Mouse (Mus musculus) embryo, embryonic 9.5 days (tissue): ENCODE measurements around the gene Poc1a.

Experiments
- DNase-seq: peaks from one replicate; pipeline ENCODE4 v3.0.0-alpha.2; 2017; ENCODE audit errors: extremely low spot score

Poc1a gene

DNA sequence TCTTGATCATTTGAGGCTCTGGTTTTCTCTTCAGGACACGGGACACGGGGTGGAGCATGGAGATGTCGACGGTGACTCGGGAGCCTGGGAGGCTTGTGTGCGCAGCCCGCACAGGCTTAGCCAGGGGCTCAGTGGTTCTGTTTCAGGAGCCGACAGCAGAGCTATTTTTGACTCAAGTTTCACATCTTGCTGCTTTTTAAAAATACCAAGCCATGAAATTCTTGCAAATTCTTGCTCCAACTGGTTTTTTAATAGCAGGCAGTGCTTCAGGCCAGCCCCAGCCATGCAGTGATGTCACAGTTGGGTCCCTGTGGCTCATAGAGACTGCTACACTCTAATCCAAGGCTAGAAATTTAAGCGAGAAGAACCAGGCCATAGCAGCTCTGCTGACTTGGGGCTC lies 56.8 kb downstream of the Poc1a start:
- DNase-seq = no peak

DNA sequence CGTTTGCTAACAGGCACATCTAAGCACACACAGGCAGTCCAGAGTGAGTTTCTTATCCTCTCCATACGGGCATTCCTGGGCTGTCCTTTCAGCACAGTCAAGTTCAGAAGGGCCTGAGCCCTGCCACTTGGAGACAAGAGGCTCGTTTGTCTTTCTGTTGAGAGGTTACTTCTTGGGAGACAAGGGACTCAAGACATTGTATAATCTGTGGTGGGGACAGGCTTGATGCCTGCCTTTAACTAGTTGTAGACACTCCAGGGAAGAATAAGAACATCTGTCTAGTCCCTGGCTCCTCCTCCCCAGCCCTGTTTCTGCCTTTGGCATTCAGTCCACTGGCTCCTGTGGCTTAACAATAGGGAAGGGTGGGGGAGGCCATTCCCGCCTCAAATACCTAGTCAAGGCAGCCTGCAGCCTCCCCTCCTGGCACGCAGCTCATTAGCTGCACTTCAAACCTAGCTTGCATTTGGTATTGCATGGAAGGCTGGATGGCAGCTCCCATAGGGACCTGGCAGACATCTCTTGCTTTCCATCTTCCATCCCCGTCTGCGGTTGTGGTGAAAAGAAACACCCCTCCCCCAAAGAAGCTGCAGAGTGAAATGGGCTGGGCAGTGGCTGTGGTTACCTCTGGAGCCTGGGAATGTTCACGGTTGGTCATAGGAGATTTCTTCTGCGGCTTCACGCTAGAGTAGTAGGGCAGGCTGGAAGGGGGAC lies 57.8 kb downstream of the Poc1a start:
- DNase-seq = peak; percentile 72

GRCm38 (mm10) chr9:106339173-106339558 lies 58.3 kb downstream of the Poc1a start:
- peak; percentile 36 for DNase-seq

DNA sequence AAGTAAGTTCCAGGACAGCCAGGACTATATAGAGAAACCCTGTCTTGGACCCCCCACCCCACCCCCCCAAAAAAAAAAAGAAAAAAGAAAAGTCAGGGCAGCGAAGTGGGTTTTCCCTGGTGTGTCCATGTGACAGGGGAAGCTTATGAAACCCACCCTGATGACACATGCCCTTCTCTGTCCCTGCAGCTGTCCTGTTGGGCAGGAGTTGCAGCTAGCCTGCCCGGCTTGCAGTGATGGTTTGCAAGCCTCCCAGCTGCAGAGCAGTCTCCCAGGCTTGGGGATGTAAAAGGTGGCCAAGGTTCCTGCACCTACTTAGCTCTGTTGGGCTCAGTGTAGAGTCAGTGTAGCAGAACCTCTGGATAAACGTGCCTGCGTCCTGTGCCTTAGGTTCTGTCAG lies 58.9 kb downstream of the Poc1a start:
- DNase-seq = no peak

GRCm38 (mm10) chr9:106340501-106341312 lies 59.8 kb downstream of the Poc1a start:
- DNase-seq = no peak

GRCm38 (mm10) chr9:106341313-106341686 lies 60.4 kb downstream of the Poc1a start:
- DNase-seq = no peak

DNA sequence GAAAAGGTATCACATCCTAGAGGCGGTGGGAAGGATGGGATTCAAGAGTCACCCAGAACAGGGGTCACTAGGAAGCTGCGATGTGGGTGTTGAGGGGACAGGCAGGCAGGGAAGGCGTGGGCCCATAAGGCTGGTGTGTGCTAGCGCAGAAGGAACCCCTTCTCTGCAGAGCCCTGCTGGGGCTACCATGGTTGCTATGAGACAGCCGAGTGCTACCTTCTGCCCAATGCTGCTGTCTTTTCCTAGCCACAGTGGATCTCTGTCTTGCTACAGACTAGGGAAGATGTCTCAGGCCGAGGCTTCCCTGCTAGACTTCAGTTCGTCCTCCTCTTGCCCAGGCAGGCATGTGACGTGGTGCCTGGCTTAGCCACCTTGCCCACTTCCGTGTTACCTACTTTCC lies 61.7 kb downstream of the Poc1a start:
- DNase-seq = no peak

DNA sequence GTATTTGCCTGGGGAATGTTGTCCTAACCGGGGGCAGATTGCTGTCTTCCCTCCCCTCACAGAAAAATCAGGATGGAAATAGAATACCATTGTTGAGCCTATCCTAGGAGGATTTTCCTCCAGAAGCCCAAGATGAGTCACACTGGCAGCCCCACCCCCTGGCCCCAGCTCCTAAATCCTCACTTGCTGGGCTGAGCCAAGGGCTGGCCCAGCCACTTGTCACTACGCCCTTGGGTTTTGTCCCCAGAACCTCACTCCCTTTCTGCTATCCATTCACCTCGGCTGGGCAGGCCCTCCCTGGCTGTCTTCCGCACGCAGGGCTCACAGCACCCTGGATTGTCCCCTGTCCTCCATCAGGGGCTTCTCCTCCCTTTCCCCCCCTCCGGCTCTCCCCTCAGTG lies 64.3 kb downstream of the Poc1a start:
- no peak for DNase-seq

GRCm38 (mm10) chr9:106345630-106346029 lies 64.8 kb downstream of the Poc1a start:
- DNase-seq = no peak

GRCm38 (mm10) chr9:106348281-106348680 lies 67.4 kb downstream of the Poc1a start:
- DNase-seq = no peak

DNA sequence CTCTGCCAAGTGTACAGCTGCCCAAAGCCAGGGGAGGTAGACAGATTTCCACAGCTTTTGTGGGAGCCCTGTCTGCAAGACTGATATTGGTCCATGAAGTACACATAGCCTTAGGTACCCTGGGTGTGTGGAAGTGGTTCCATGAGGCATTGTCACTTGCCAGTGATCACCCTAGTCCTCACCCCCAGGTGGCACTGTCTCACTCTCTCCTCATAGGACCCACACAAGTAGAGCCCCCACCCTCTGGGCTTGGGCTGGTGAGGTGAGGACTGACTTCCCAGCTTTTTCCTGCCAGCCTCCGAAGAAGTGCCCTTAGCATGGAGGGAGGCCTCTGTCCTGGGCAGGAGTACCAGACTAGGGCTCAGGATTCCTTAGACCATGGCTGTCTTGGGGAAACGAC lies 68.2 kb downstream of the Poc1a start:
- no peak for DNase-seq

GRCm38 (mm10) chr9:106351178-106351577 lies 70.3 kb downstream of the Poc1a start:
- DNase-seq = no peak

DNA sequence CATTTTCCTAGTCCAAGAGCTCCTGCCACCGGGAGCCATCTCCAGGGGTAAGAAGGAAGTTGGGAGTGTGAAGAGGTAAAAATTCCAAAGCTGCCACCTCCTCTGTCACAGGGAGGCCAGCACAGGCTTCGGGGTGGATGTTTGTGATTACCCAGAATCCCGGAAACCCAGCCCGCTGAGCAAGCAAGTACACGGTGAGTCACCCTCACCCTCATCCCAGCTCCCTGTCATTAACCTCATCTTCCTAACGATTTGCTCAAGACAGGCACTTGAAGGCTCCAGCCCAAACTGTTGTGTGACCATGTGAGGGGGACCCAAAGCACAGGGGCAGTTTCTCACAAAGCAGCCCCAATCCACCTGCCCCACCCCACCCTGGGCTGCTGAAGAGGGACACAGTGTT lies 72.9 kb downstream of the Poc1a start:
- no peak for DNase-seq

DNA sequence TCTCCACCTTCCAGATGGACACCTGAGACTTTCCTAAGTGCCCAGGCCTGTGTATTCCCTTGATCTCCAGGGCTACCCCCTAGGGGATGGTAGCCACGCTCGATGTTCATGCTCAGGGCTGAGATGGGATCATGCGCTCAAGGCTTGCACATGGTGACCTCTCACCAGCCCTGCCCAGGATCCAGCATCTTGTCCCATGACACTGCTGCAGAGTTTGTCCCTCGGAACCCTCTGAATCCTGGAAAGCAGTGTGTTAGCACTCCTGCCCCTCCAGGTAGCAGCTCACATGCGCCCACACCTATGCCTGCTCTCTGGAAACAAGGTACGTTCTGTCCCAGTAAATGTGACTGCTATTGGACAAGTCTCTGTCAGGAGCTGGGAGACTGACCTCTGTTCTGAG lies 73.9 kb downstream of the Poc1a start:
- no peak for DNase-seq

DNA sequence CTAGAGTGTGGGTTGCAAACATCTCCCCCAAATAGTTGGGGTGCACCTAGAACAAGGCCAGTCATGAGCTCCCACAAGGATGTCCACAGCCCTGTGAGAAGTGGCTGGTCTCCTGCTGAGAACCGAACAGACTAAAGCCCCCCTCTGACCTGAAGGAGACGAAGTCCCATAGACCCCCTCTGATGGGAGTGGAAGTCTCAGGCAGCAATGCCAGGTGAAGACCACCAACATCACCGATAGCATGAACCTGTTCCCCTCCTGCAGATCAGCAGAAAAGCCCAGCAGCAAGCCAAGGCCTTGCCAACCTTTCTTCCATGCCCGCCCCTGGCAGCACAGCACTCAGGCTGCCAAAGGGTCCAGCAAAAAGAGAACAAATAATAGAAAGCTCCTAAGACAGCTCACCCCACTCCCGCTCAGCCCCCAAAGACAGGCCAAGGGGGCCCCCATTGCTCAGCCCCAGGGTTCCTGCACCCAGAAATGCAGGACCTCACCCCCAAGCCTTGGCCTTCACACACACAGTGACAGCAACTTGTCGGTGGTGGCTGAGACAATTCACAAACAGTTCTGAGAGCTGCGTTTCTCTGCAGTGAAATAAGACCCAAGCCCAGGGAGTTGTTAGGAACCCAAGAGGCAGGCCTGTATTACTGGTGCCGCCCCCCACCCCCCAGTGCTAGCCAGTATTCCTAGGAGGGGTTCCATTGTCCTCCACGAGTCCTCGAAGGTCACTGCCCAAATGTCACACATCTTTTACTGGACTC lies 74.5 kb downstream of the Poc1a start:
- no peak for DNase-seq

- no peak for DNase-seq
Measured at GRCm38 (mm10) chr9:106355975-106356286, 75.1 kb downstream of the Poc1a start.

- DNase-seq = peak; percentile 82
Measured at GRCm38 (mm10) chr9:106356323-106356844, 75.5 kb downstream of the Poc1a start.

DNA sequence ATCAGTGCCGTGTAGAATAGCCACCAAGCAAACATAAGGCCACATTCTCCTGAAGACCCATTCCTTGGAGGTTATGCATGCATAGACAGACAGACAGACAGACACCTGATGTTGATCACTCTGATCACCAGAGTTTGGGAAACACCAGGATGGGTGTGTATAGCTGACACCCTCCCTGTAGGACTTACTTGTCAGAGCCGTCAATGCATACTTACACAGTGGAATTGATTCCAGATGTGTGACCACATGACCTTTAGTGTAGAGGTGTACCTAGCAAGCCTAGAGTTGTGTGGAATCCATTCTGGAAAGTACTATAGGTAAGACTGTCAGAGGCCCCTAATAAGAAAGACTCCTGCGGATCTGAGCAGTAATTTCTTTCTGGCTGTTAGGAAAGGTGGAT lies 76.3 kb downstream of the Poc1a start:
- DNase-seq = no peak

GRCm38 (mm10) chr9:106359297-106359696 lies 78.4 kb downstream of the Poc1a start:
- no peak for DNase-seq

DNA sequence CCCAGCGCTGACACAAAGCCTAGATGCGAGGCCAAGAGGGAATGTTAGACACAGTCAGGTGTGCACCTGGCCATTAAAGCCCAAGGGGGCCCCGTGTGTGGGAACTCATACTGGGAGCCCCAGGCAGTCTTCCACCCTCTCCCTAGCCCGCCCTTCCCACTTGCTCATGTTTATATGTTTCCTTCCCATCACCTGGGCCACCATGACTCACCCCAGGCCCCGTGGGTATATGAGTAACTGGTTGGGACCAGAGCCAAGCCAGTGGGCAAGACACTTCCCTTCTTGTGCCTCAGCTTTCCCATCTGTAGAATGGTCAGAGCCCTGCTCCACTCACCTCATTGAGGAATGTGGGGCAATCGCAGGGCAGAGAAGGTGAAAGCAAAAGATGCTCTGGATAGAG lies 80.3 kb downstream of the Poc1a start:
- no peak for DNase-seq

- DNase-seq = no peak
Measured at GRCm38 (mm10) chr9:106365333-106365732, 84.5 kb downstream of the Poc1a start.

DNA sequence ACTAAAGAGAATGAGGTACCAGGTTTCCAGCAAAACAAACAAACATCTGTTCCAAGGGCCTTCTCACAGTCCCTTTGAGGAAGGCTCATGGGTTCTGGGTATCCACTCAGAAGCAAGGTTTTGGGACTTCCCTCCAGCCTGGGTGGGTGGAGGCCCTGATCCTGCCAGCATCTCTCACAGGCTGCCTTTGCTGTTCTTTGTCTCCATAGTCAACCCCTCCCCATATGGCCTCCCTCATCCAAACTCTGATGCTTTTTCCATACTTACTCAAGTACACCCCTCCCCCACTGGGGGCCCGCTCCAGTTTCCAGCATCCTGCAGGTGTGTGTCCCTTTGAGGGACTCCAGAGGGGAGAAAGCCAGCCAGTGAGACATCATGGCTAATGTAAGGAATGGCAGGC lies 85.3 kb downstream of the Poc1a start:
- no peak for DNase-seq

- no peak for DNase-seq
Measured at GRCm38 (mm10) chr9:106367001-106367400, 86.1 kb downstream of the Poc1a start.
